Mouse (Mus musculus) WW6 (cell line): Measurements from ENCODE around the gene Best1.
A peak's percentile ranks its signal among the peaks of the same experiment; 100 is the strongest.
"Not testable (repeated sequence)": the region's sequence is repeated elsewhere in the genome, so short reads cannot be mapped to it uniquely, and the experiment has no call there.

Source experiments
- DNase-seq: peaks from one replicate; pipeline ENCODE4 v3.0.0-alpha.2; 2013; ENCODE audit warnings: low read depth, low spot score

Gene Best1

DNA sequence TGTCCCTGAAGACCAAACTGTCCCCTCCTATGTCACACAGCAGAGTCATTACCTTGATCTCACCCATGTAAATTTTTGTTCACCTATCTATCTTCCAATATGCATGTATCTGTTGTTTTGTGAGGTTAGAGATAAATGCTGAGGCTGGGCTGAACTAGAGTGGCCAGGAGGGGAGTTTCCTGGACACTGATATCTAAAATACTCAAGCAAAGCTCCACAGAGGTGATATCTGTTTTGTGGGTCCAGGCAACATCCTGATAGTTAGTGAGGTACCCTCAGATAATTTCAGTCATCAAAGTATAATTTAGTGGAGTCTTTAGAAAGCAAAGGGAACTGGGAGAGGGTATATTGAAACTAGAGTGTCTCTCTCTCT, 11.6 kb downstream of the Best1 start:
- no peak for DNase-seq

- DNase-seq = no peak
These were observed 12.1 kb downstream of the Best1 start for GRCm38 (mm10) chr19:9989171-9989883.

- DNase-seq = no peak
These were observed 13.8 kb downstream of the Best1 start for GRCm38 (mm10) chr19:9987593-9987992.

DNA sequence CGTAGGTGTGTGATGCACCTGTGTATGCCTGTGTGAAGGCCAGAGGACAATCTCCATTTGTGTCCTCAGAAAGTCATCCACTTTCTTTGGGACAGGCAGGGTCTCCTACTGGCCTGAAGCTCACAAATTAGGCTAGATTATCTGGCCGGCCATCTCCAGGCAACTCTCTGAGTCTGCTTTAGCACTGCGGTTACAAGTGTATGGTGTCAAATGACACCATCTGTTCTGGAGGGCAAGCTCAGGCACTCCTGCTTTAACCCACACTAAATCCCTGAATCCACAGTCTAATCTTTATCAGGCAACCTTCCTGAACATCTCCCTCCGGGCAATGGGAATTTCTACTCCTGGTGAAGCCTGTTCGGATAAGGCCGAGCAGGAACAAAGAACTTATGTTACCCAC, 14.2 kb downstream of the Best1 start:
- DNase-seq = no peak

DNA sequence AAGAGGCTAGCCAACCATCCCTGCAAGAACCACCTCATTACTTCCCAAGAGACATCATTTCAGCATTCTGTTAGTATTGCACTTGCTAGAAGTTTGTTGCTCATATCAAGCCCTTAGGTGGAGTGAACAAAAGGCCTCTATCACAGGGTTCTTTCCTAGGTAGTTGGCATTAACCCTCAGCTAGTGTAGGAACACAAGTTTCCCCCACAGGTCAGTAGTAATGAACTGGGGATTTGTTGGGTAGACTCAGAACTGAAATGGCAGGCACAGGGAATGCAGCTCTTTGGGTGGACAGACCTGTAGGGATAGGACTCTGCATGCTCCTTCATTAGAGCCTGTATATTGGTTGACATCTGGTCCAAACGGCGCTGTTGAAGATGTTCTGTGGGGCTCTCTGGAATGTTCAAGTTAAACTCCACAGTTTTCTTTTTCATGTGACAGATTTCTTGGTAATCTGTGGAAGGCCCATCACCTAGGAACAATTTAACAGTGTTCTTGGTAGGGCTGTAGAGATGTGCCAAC, 15.5 kb downstream of the Best1 start:
- DNase-seq = no peak

DNA sequence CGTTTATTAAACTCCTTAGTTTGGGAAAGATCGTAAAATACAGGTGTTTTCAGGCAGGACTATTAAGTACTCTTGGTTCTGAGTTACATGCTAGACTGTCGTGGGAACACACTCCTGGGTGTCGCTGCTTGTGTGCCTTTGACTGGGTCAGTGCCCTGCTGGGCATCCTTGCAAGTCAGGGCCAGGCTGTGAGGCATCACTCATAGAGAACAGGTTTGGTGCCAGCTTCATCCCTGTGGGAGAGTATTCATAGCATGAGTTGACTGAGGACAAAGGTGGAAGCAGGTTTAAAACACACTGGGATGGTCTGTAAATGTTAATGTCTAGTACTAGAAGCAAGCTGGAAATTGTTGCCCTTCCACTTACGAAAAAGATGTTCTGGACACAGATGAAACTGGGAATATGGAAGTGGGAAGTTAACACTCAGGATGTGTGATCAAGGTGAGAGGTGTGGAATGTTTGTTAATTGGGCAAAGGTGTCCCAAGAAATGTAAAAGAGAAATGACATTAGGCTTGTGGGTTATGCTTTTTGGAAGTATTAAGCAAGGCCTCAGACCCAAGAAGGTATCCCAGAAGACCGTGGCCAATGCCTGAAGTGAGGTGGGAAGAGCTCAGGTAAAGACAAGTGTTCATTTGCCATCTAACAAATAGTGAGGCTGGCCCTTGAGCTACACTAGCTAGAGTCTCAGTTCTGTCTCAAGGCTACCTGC, 16.1 kb downstream of the Best1 start:
- DNase-seq = no peak

DNA sequence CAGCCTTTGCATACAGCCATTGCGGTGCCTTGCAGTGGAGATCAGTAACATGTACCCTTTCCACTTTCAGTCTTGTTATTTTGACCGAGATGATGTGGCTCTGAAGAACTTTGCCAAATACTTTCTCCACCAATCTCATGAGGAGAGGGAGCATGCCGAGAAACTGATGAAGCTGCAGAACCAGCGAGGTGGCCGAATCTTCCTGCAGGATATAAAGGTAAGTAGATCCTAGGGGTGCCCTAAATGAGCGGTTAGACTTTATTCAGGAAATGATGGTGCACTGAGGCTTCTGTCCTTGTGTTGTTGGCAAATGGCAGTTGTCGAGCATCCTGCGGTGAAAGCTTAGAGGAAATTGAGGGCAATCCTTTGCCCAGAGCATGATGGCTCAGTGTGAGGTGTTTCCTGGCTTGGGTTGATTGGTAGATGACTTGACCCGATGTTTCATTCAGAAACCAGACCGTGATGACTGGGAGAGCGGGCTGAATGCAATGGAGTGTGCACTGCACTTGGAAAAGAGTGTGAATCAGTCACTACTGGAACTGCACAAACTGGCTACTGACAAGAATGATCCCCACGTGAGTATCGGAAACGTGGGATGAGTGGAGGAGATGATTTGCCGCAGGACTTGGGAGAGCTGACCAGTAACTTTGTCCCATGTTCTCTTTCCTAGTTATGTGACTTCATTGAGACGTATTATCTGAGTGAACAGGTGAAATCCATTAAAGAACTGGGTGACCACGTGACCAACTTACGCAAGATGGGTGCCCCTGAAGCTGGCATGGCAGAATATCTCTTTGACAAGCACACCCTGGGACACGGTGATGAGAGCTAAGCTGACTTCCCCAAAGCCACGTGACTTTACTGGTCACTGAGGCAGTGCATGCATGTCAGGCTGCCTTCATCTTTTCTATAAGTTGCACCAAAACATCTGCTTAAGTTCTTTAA, 17.1 kb downstream of the Best1 start:
- no peak for DNase-seq

DNA sequence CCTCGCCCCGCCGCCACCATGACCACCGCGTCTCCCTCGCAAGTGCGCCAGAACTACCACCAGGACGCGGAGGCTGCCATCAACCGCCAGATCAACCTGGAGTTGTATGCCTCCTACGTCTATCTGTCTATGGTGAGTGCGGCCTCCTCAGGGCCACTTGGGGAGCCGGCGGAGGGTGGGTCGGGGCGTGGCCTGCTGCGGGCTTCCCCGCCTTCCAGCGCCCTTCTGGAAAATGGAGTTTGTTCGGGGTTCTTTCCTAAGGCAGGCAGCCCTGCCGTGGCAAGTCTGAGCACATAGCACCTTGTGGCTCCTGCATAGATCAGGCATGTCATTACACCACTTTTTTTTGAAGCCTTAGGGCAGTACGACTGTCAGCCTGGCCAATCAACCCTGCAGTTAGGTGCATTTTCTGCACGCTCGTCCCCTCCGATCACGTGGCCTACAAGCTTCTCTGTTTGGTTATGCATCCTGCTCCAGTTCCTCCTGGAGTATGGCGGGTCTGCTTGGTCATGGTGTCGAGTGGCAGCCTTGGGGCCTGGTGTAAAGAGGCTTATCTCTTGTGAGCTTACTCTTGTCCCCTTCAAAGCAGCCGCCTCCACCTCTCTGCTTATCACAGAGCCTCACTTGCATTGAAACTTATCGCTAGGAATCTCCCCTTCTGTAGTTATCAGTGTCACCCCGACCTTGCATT, 18.4 kb downstream of the Best1 start:
- no peak for DNase-seq

GRCm38 (mm10) chr19:9982151-9982851, 19.1 kb downstream of the Best1 start:
- peak; percentile 91 for DNase-seq

- DNase-seq = no peak
These were observed 19.8 kb downstream of the Best1 start for GRCm38 (mm10) chr19:9981621-9982020.

GRCm38 (mm10) chr19:9980258-9980657, 21.2 kb downstream of the Best1 start, which contains the start of gene Fth1:
TSS of gene Fth1 (plus strand) at chr19:9980598.
- no peak for DNase-seq

DNA sequence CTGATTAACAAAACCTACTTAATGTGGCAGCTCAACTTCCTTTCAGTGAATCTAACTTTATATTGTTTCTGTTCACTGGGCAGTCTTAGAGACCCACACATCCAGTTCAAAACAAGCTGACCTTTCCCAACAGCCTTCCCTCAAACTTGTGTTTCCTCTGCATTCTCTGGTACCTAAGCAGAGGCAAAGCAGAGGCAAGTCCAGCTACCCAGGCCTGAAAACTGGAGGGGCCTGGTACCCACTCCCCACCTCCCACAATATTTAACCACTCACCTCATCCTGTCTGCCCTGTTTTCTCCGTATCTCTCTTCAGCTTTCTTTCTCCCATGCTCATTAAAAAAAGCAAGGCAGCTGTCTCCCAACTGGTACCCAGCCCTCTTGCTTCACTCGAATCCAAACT, 22.3 kb downstream of the Best1 start:
- DNase-seq = no peak

DNA sequence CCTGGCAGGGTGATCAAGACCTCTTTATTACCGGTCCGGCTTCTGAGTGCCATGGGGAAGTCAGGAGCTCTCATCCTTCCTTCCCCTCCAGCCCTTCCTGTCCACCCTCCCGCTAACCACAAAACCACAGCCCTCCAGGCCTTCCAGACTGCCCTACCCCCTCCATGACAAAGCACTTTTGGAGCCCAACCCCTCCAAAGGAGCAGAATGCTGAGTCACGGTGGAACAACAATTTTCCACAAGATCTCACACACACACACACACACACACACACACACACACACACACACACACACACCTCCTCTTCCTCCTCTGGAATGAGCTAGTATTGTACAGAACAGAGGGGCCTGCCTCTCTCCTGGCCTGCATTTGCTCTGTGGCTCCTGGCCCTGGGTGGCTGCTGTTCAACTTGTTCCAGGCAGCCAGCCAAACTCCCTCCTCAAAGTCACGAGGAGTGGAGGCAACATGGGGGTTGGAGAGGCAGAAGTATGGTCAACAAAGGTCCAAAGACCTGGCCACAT, 22.9 kb downstream of the Best1 start:
- DNase-seq = peak; percentile 42

DNA sequence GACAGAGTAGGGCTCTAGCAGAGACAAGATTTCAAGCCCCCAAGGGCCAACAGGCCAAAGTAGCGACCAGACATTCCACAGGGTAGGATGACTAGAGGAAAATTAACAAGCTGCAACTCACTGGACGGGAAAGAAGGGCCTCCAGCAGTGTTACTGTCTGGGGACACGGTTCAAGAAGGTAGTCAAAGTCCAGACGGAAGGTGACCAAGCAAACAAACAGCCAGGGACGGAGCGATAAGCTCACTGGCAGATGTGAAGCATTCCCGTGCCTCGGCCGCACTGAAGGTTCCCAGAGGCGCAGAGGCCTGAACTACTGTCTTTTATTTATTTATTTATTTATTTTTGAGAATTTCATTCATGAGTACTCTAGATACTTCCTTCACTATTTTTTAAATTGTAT, 24.3 kb downstream of the Best1 start:
- no peak for DNase-seq

- not testable (repeated sequence) for DNase-seq
These were observed 26.6 kb downstream of the Best1 start for GRCm38 (mm10) chr19:9974853-9975252.

DNA sequence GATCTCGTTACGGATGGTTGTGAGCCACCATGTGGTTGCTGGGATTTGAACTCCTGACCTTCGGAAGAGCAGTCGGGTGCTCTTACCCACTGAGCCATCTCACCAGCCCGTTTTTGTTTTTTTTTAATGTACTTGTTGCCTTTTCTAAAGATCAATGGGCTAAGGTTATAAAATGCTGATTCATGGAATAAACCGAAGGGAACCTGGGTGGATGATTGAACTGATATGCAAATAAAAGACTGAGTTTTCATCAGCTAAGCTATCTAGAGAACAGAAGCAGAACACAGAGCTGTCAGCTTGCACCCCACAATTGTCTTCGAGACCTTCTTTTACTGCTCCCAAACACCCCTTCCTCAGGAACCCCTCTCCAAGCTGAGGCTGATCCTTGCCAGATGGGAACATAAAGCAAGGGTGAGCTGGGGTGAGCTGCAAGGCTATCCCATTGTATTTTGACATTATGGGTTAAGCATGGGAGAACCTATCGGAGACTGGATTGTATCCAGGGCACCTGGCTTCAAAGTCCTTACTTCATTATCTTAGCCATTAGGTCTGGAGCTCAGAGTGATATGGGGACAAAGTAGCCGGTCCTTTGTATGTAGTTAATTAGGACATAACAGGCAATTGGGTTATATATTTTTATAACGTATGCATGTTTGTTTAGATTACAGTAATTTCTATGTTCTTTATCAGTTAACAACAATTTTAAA, 33.2 kb downstream of the Best1 start:
- no peak for DNase-seq

- no peak for DNase-seq
These were observed 35.2 kb downstream of the Best1 start for GRCm38 (mm10) chr19:9966096-9966867.

DNA sequence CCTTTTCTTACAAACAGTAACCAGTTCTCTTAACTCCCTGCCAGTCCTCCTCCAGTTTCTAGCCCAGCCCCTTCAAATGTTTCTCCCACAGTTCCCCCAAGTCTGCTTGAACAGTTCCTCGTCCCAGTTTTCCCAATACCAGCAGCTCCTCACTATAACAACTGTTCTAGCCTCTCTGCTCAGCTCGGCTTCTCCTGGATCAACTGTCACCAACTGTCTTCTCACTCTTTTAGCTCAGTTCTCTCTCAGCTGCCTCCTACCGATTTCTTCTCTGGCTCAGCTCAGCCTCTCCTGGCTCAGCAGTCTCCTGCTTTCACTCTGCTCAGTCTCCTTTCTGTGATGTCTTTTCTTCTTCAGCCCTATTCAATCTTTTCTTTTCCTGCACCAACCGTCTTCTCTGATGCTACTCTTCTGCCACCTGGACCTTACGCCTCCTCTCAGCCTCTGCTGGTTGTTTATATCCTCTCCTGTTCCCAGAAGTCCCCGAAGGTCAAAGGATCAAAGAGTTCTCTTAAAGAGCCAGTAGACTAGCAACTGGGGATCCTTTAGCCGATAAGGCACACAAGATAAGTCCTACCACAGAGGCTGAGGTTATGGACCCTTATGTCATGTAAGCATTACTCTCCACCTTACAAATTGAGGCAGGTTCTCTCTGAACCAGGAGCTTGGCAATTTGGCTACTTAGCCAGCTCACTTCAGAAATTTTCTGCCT, 37.1 kb downstream of the Best1 start:
- no peak for DNase-seq
